Mouse (Mus musculus): Measurements from ENCODE around the gene 2410015M20Rik.

DNA sequence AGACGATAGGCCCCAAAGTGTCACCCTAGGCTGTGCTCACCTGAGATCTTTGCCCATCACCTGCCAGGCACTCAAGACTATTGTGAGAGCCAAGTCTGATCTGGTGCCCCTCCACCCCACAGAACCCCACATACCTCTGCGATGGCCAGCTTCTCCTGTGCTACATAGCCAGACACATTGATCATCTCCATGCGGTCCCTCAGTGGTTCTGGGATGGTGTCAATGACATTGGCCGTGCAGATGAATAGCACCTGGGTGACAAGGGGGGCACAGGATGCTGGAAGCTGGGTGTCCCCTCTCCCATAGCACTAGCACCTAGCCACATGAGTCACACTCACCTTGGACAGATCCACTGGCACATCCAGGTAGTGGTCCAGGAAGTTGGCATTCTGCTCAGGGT lies 6.2 kb upstream of the 2410015M20Rik start:
- TF ChIP-seq CTCF (IDR thresholded peaks at IDR 0.05; ENCODE audit: low read depth) (no peak), EP300 (IDR thresholded peaks at IDR 0.05; ENCODE audit: low read depth) (no peak)
